Mouse (Mus musculus) limb, embryonic 15.5 days (tissue): Measurements from ENCODE around the gene G2e3. TPM values are rescaled to one million over a fixed set of nuclear protein-coding genes. Genes with fewer than 3 reads are reported as not detected.

Source experiments
- ATAC-seq: fragments of 200-750 bp; cut with Nextera tagmentation; 2 replicates; pipeline ENCODE4 v1.8.0; 2017; ENCODE audit warnings: low read depth, moderate TSS enrichment; ENCODE audit not compliant: insufficient number of reproducible peaks, low FRiP score, low TSS enrichment
- H3K27ac ChIP-seq: fragments of 300-500 bp; sonication (generic); 2 replicates; pipeline ENCODE4 v1.5.1; 2015; ENCODE audit warnings: moderate library complexity, mild to moderate bottlenecking, inconsistent platforms
- H3K27me3 ChIP-seq: fragments of 300-500 bp; sonication (generic); 2 replicates; pipeline ENCODE4 v1.6.1; 2015; ENCODE audit warnings: inconsistent platforms
- H3K36me3 ChIP-seq: fragments of 300-500 bp; sonication (generic); 2 replicates; pipeline ENCODE4 v1.6.1; 2015; ENCODE audit warnings: inconsistent platforms
- H3K4me1 ChIP-seq: fragments of 300-500 bp; sonication (generic); 2 replicates; pipeline ENCODE4 v1.6.1; 2015; ENCODE audit warnings: inconsistent platforms
- H3K4me2 ChIP-seq: fragments of 300-500 bp; sonication (generic); 2 replicates; pipeline ENCODE4 v1.6.1; 2015; ENCODE audit warnings: mild to moderate bottlenecking, inconsistent platforms
- H3K4me3 ChIP-seq: fragments of 300-500 bp; sonication (generic); 2 replicates; pipeline ENCODE4 v1.5.1; 2015; ENCODE audit warnings: mild to moderate bottlenecking, inconsistent platforms
- H3K9ac ChIP-seq: fragments of 300-500 bp; sonication (generic); 2 replicates; pipeline ENCODE4 v1.6.1; 2015; ENCODE audit warnings: inconsistent platforms
- H3K9me3 ChIP-seq: fragments of 300-500 bp; sonication (generic); 2 replicates; pipeline ENCODE4 v1.6.1; 2016; ENCODE audit warnings: inconsistent platforms
- WGBS: fragments of 180-500 bp; shearing (Covaris S2); methylation state at CpG from one replicate; pipeline ENCODE4 v1.1.7; 2015; 5-methylcytosine and 5-hydroxymethylcytosine counted together
- polyA plus RNA-seq: library from polyadenylated mRNA; unstranded; fragments of >200 nt; fragmentation: Nextera tagmentation; extraction: Ambion mirVana; gene quantifications from 2 replicates; pipeline ENCODE4 v1.2.1, GENCODE M21; 2015

The G2e3 gene
- 27.9 and 29.1 TPM in 2 replicates for polyA plus RNA-seq

- whole genome bisulfite sequencing: under 1% methylated on average over 70 of the region's 70 CpGs
- peak within 1 kb of the TSS; percentile 68 for H3K9ac ChIP-seq
- peaks cover 13% of the 10 kb centered on the region for H3K36me3 ChIP-seq
Observed at GRCm38 (mm10) chr12:51347988-51348697, at the start of gene G2e3. G2e3 (plus strand) TSS chr12:51348061.

GRCm38 (mm10) chr12:51323604-51324003 is 24.3 kb upstream of the G2e3 start:
- WGBS: 83% methylated on average over 3 of the region's 3 CpGs
- Histone ChIP-seq H3K27me3 (no peaks in the 10 kb centered on the region), H3K4me3 (no peak overlapping the region), H3K4me2 (no peak overlapping the region), H3K27ac (no peak overlapping the region), H3K36me3 (no peaks in the 10 kb centered on the region), H3K4me1 (no peaks in the 10 kb centered on the region), H3K9ac (no peak overlapping the region), H3K9me3 (no peaks in the 10 kb centered on the region; the same call in 1 of the 2 replicates)
- ATAC-seq: no peak

More at GRCm38 (mm10) chr12:51347988-51348697, at the start of gene G2e3:
- Histone ChIP-seq H3K9me3 (no peaks in the 10 kb centered on the region), H3K27ac (peak within 1 kb of the TSS; percentile 92), H3K4me3 (peak within 1 kb of the TSS; percentile 73), H3K27me3 (no peaks in the 10 kb centered on the region), H3K4me1 (peaks cover 5% of the 10 kb centered on the region; the same call in 1 of the 2 replicates), H3K4me2 (peak within 1 kb of the TSS; percentile 54)
- peak; percentile 96 for ATAC-seq

- no peaks in the 10 kb centered on the region for H3K36me3 ChIP-seq
- no peak overlapping the region for H3K4me3 ChIP-seq
- no peak for ATAC-seq
- 71% methylated on average over 3 of the region's 3 CpGs for WGBS
- no peaks in the 10 kb centered on the region for H3K27me3 ChIP-seq
- no peaks in the 10 kb centered on the region for H3K9me3 ChIP-seq
- no peak overlapping the region for H3K9ac ChIP-seq
- H3K27ac ChIP-seq: no peak overlapping the region
- H3K4me2 ChIP-seq: no peak overlapping the region
- H3K4me1 ChIP-seq: no peaks in the 10 kb centered on the region
Observed at GRCm38 (mm10) chr12:51326819-51327218, 21.0 kb upstream of the G2e3 start.

- Histone ChIP-seq H3K36me3 (no peaks in the 10 kb centered on the region), H3K4me2 (no peak overlapping the region), H3K27ac (no peak overlapping the region), H3K4me1 (no peaks in the 10 kb centered on the region), H3K9me3 (no peaks in the 10 kb centered on the region), H3K4me3 (no peak overlapping the region), H3K9ac (no peak overlapping the region), H3K27me3 (no peaks in the 10 kb centered on the region)
- ATAC-seq: no peak
- 73% methylated on average over 1 of the region's 1 CpGs for WGBS
Observed at GRCm38 (mm10) chr12:51337014-51337413, 10.8 kb upstream of the G2e3 start.

GRCm38 (mm10) chr12:51346121-51346520 is 1.7 kb upstream of the G2e3 start:
- no peaks in the 10 kb centered on the region for H3K9me3 ChIP-seq
- H3K4me1 ChIP-seq: peaks cover 5% of the 10 kb centered on the region; the same call in 1 of the 2 replicates
- 33% methylated on average over 4 of the region's 4 CpGs for WGBS
- H3K36me3 ChIP-seq: no peaks in the 10 kb centered on the region
- H3K4me2 ChIP-seq: no peak overlapping the region
- H3K9ac ChIP-seq: no peak overlapping the region
- no peak overlapping the region for H3K27ac ChIP-seq
- ATAC-seq: no peak
- no peak overlapping the region for H3K4me3 ChIP-seq
- no peaks in the 10 kb centered on the region for H3K27me3 ChIP-seq

GRCm38 (mm10) chr12:51348698-51348998 is 787 bp downstream of the G2e3 start:
- under 1% methylated on average over 10 of the region's 10 CpGs for WGBS

GRCm38 (mm10) chr12:51355296-51355695 is 7.4 kb downstream of the G2e3 start:
- Histone ChIP-seq H3K9ac (no peak overlapping the region), H3K27ac (no peak overlapping the region), H3K9me3 (no peaks in the 10 kb centered on the region), H3K4me1 (no peaks in the 10 kb centered on the region), H3K36me3 (peaks cover 59% of the 10 kb centered on the region), H3K27me3 (no peaks in the 10 kb centered on the region), H3K4me2 (no peak overlapping the region), H3K4me3 (no peak overlapping the region)
- no peak for ATAC-seq
- 78% methylated on average over 8 of the region's 8 CpGs for WGBS

More at GRCm38 (mm10) chr12:51348698-51348998, 787 bp downstream of the G2e3 start:
- Histone ChIP-seq H3K27me3 (no peaks in the 10 kb centered on the region), H3K27ac (peak overlapping the region; percentile 92), H3K4me3 (peak overlapping the region; percentile 73), H3K4me1 (peaks cover 5% of the 10 kb centered on the region; the same call in 1 of the 2 replicates), H3K9me3 (no peaks in the 10 kb centered on the region), H3K4me2 (peak overlapping the region; percentile 54), H3K36me3 (peaks cover 18% of the 10 kb centered on the region), H3K9ac (peak overlapping the region; percentile 68)
- no peak for ATAC-seq

GRCm38 (mm10) chr12:51361294-51361693 is 13.4 kb downstream of the G2e3 start:
- peaks cover 54% of the 10 kb centered on the region for H3K36me3 ChIP-seq
- H3K4me2 ChIP-seq: no peak overlapping the region
- no peak overlapping the region for H3K4me3 ChIP-seq
- no peak for ATAC-seq
- no peak overlapping the region for H3K9ac ChIP-seq
- no peaks in the 10 kb centered on the region for H3K9me3 ChIP-seq
- H3K4me1 ChIP-seq: no peaks in the 10 kb centered on the region
- no peak overlapping the region for H3K27ac ChIP-seq
- H3K27me3 ChIP-seq: no peaks in the 10 kb centered on the region

- H3K36me3 ChIP-seq: peaks cover 52% of the 10 kb centered on the region
- no peak overlapping the region for H3K4me3 ChIP-seq
- no peak overlapping the region for H3K9ac ChIP-seq
- H3K4me2 ChIP-seq: no peak overlapping the region
- WGBS: 94% methylated on average over 1 of the region's 1 CpGs
- ATAC-seq: no peak
- no peak overlapping the region for H3K27ac ChIP-seq
- no peaks in the 10 kb centered on the region for H3K27me3 ChIP-seq
- H3K4me1 ChIP-seq: no peaks in the 10 kb centered on the region
- H3K9me3 ChIP-seq: no peaks in the 10 kb centered on the region
Observed at GRCm38 (mm10) chr12:51362898-51363297, 15.0 kb downstream of the G2e3 start.

GRCm38 (mm10) chr12:51368504-51368903 is 20.6 kb downstream of the G2e3 start:
- Histone ChIP-seq H3K9ac (no peak overlapping the region), H3K4me3 (no peak overlapping the region), H3K36me3 (peaks cover 44% of the 10 kb centered on the region), H3K9me3 (no peaks in the 10 kb centered on the region), H3K27ac (no peak overlapping the region), H3K4me1 (no peaks in the 10 kb centered on the region), H3K27me3 (no peaks in the 10 kb centered on the region), H3K4me2 (no peak overlapping the region)
- WGBS: 95% methylated on average over 3 of the region's 3 CpGs
- ATAC-seq: no peak

GRCm38 (mm10) chr12:51377003-51377887 is 29.4 kb downstream of the G2e3 start, which contains the start of gene Scfd1:
Scfd1 (plus strand) TSS chr12:51377510.
- whole genome bisulfite sequencing: under 1% methylated on average over 34 of the region's 34 CpGs
- H3K36me3 ChIP-seq: peaks cover 27% of the 10 kb centered on the region
- H3K27ac ChIP-seq: peak within 1 kb of the TSS; percentile 92
- ATAC-seq: peak; percentile 100
- no peaks in the 10 kb centered on the region for H3K27me3 ChIP-seq
- H3K9me3 ChIP-seq: no peaks in the 10 kb centered on the region
- peak within 1 kb of the TSS; percentile 44 for H3K4me2 ChIP-seq
- H3K9ac ChIP-seq: peak within 1 kb of the TSS; percentile 78
- H3K4me3 ChIP-seq: peak within 1 kb of the TSS; percentile 74
- 0 out of 2 replicates have a peak, but pooled peaks cover 2% of the 10 kb centered on the region for H3K4me1 ChIP-seq

- Histone ChIP-seq H3K27ac (peak overlapping the region; percentile 92), H3K4me2 (peak overlapping the region; percentile 44), H3K9ac (peak overlapping the region; percentile 78), H3K36me3 (peaks cover 25% of the 10 kb centered on the region), H3K27me3 (no peaks in the 10 kb centered on the region), H3K9me3 (no peaks in the 10 kb centered on the region), H3K4me1 (0 out of 2 replicates have a peak, but pooled peaks cover 2% of the 10 kb centered on the region), H3K4me3 (peak overlapping the region; percentile 74)
- no peak for ATAC-seq
- WGBS: 11% methylated on average over 6 of the region's 6 CpGs
Observed at GRCm38 (mm10) chr12:51377888-51378190, 30.0 kb downstream of the G2e3 start.
